Mouse (Mus musculus): ENCODE measurements around the gene Pla2g4a.

Pla2g4a gene

GRCm38 (mm10) chr1:149960734-149961424 lies at the start of gene Pla2g4a:
Pla2g4a (minus strand) TSS chr1:149961290.
- in situ Hi-C loops (cut with MboI; ENCODE audit: unreplicated experiment in 2 of 2) = no loop called here

- in situ Hi-C loops (cut with MboI; ENCODE audit: unreplicated experiment in 2 of 2) = no loop called here
These were observed 49.5 kb upstream of the Pla2g4a start for GRCm38 (mm10) chr1:150010629-150010979.

- in situ Hi-C loops (cut with MboI; ENCODE audit: unreplicated experiment in 2 of 2) = no loop called here
These were observed 49.0 kb upstream of the Pla2g4a start for GRCm38 (mm10) chr1:150009968-150010628.

- in situ Hi-C loops (cut with MboI; ENCODE audit: unreplicated experiment in 2 of 2) = no loop called here
These were observed 48.0 kb upstream of the Pla2g4a start for GRCm38 (mm10) chr1:150009134-150009533.

GRCm38 (mm10) chr1:149975626-149976025 lies 14.5 kb upstream of the Pla2g4a start:
- in situ Hi-C loops (cut with MboI; ENCODE audit: unreplicated experiment in 2 of 2) = no loop called here

GRCm38 (mm10) chr1:149965826-149966225 lies 4.7 kb upstream of the Pla2g4a start:
- in situ Hi-C loops (cut with MboI; ENCODE audit: unreplicated experiment in 2 of 2) = no loop called here

GRCm38 (mm10) chr1:149961425-149962303 lies 574 bp upstream of the Pla2g4a start:
- in situ Hi-C loops (cut with MboI; ENCODE audit: unreplicated experiment in 2 of 2) = no loop called here

- in situ Hi-C loops (cut with MboI; ENCODE audit: unreplicated experiment in 2 of 2) = no loop called here
These were observed 839 bp downstream of the Pla2g4a start for GRCm38 (mm10) chr1:149960251-149960650.

GRCm38 (mm10) chr1:149959069-149959468 lies 2.0 kb downstream of the Pla2g4a start:
- in situ Hi-C loops (cut with MboI; ENCODE audit: unreplicated experiment in 2 of 2) = no loop called here

GRCm38 (mm10) chr1:149955482-149955881 lies 5.6 kb downstream of the Pla2g4a start:
- in situ Hi-C loops (cut with MboI; ENCODE audit: unreplicated experiment in 2 of 2) = no loop called here

- in situ Hi-C loops (cut with MboI; ENCODE audit: unreplicated experiment in 2 of 2) = no loop called here
These were observed 7.1 kb downstream of the Pla2g4a start for GRCm38 (mm10) chr1:149954026-149954425.

GRCm38 (mm10) chr1:149952050-149952449 lies 9.0 kb downstream of the Pla2g4a start:
- in situ Hi-C loops (cut with MboI; ENCODE audit: unreplicated experiment in 2 of 2) = no loop called here

- in situ Hi-C loops (cut with MboI; ENCODE audit: unreplicated experiment in 2 of 2) = no loop called here
These were observed 10.4 kb downstream of the Pla2g4a start for GRCm38 (mm10) chr1:149950656-149951055.

- in situ Hi-C loops (cut with MboI; ENCODE audit: unreplicated experiment in 2 of 2) = no loop called here
These were observed 10.8 kb downstream of the Pla2g4a start for GRCm38 (mm10) chr1:149950254-149950653.

- in situ Hi-C loops (cut with MboI; ENCODE audit: unreplicated experiment in 2 of 2) = no loop called here
These were observed 11.8 kb downstream of the Pla2g4a start for GRCm38 (mm10) chr1:149949334-149949733.

GRCm38 (mm10) chr1:149948066-149948825 lies 12.8 kb downstream of the Pla2g4a start:
- in situ Hi-C loops (cut with MboI; ENCODE audit: unreplicated experiment in 2 of 2) = no loop called here

GRCm38 (mm10) chr1:149946993-149947392 lies 14.1 kb downstream of the Pla2g4a start:
- in situ Hi-C loops (cut with MboI; ENCODE audit: unreplicated experiment in 2 of 2) = no loop called here

GRCm38 (mm10) chr1:149946432-149946831 lies 14.7 kb downstream of the Pla2g4a start:
- in situ Hi-C loops (cut with MboI; ENCODE audit: unreplicated experiment in 2 of 2) = no loop called here

- in situ Hi-C loops (cut with MboI; ENCODE audit: unreplicated experiment in 2 of 2) = no loop called here
These were observed 17.5 kb downstream of the Pla2g4a start for GRCm38 (mm10) chr1:149943611-149944010.

GRCm38 (mm10) chr1:149940301-149940700 lies 20.8 kb downstream of the Pla2g4a start:
- in situ Hi-C loops (cut with MboI; ENCODE audit: unreplicated experiment in 2 of 2) = no loop called here
